Mouse (Mus musculus) T-helper 1 cell (primary cell): ENCODE data around the gene Spen.

Source experiments
- in situ Hi-C: fragments of 300-600 bp; cut with MboI, MseI; formaldehyde crosslinking; loops from one replicate; pipeline ENCODE4 v1.15.1; 2025; ENCODE audit warnings: high pct_unique_total_duplicates

Gene Spen

DNA sequence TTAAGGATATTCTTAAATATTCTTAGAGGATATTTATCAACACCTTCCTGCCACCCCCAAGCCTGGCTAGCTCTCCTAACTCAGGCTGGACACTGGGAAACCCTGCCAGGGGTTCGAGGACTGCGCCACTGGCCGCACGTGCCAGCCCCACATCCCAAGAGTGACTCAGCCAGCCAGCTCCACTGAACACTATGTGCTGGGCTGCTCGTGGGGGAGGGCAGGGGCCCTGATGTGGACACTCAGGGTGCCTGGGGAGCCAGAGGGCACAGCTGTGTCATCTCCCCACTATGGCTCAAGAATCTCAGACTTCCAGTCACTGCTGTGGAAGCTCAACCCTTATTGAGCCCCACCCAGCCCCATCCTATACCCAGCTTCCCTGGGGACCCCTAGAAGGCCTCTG is 115.1 kb downstream of the Spen start:
- in situ Hi-C loops = loop anchor here (10.0 kb wide), 1 partner anchor 718 kb away; the partner anchor contains the start of gene Rcc2

DNA sequence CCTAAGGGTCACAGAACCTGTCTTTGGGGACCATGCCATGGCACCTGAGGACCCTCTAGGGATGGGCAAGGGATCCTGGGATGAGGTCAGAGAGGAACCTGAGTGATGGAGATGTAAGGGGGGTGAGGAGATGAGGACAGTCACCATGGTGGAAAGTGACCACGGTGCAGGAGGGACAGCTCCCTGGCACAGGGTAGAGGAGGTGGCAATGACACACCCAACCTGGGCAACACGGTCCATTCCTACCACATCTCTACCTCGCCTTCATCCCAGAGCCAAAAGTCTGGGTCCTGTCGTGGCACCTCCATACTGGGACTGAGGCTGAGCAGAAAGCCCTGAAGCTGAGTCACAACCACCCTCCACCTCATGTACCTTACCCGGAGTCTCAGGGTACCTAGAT is 115.6 kb downstream of the Spen start:
- in situ Hi-C loops = loop anchor here (10.0 kb wide), 1 partner anchor 718 kb away; the partner anchor contains the start of gene Rcc2

DNA sequence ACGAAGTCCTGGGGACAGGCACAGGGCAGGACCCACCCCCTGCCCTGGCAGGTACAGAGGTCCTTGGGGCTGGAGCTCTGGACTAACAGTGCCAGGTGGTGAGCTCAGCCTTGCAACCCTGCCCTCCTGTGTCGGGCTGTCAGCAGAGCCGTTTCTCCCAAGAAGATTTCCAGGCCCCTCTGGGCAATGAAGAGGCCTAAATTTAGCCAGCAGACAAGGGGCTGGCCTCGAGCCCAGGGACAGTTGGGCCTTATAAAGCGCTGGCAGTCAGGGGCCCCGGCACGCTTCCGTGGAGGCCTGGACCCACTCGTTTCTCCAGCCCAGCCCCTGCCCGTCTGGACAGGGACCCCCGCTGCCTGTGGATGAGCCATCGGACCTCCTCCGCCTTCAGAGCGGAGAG is 117.0 kb downstream of the Spen start:
- in situ Hi-C loops = loop anchor here (10.0 kb wide), 1 partner anchor 717 kb away; the partner anchor contains the start of gene Rcc2

DNA sequence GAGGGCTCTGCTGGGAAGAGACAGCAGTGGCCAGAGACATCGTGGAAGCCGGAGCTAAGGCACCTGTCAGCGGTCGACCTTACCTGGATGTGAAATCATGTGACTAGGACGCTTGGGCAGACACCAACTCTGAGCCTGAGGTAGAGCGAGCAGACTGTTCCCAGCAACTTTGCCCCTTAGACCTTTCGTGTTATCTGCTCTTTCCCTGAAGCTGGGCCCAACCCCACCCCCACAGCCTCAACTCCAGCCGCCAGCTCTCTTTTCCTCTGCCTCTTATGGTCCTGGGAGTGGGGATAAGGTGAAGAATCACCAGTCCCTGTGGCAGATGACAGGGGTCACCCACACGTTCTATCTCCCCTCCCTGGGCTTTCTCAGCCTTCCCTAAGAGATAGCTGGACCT is 117.5 kb downstream of the Spen start:
- in situ Hi-C loops = loop anchor here (10.0 kb wide), 1 partner anchor 716 kb away; the partner anchor contains the start of gene Rcc2

DNA sequence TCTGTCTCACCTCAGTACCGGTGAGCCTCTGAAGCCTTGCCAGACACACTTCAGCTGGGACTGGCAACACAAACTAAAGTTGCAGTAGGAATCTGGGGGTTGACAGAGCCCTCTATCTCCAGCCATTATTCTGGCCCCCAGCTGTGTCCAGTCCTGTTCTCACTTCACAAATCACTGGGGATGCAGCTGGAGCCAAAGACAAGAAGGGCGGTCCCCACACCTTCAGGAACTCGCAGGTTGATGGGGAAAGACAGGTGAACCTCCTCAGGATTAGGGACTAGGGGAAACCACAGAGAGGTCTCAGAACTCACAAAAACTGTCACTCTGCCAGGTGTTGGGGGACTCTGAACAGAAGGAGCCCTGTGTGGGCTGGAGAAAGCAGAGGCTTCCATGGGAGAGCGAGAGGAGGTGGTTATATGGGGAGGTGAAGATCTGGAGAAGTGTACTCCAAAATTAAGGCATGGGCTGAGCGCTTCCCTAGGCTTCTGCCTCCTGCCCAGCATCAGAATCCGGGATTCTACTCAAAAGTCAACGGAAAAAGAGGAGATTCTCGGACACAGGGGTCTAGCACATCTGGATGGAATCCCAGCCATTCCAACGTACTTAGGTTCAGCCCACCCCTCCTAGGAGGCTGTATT is 118.1 kb downstream of the Spen start, which contains the start of gene Hspb7:
Hspb7 (plus strand) TSS at position 588 of the 638 bp plus-strand sequence.
- in situ Hi-C loops = loop anchor here (10.0 kb wide), 1 partner anchor 716 kb away; the partner anchor contains the start of gene Rcc2

DNA sequence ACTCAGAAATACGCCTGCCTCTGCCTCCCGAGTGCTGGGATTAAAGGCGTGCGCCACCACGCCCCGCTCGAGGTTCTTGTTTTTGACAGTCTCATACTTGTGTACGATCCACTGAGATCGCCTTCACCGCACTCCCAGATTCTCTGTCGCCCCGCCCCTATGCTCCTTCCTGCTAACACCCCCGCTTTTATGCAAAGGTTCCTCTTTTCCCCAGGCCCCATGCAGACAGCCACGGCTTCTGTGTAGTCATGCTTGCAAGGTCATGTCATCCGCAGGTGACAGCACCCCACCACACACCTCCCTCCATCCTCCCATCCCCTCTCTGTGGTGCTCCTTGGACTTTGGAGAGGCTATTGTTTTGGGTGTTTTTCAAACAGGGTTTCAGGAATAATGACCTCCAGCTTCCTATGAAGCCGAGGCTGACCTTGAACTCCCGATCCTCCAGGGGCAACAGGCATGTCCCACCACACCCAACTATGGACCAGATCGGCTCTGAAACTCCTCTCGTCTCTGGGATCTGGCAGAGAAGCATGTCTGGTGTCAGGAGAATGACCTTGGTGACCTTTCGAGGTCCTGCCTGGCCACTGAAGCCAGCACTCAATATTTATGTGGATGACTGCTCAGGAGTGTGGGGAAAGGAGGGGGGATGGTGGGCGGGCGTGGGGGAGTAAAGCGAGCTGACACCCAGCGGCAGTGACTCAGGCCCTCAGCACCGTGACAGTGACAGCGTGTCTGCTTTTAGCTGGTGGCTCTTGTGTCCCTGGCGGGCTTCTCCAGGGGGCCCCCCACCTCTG is 118.8 kb downstream of the Spen start:
- in situ Hi-C loops = loop anchor here (10.0 kb wide), 1 partner anchor 715 kb away; the partner anchor contains the start of gene Rcc2
